Mouse (Mus musculus) hematopoietic stem cell, adult 5-6 weeks (primary cell): ENCODE data around the gene Madd. TPM values are rescaled to one million over a fixed set of nuclear protein-coding genes. Genes with fewer than 3 reads are reported as not detected.

ENCODE experiments used
- ATAC-seq, 2 experiments: fragments of 125-278 bp in 1 of 2; replicated peaks in 1 of 2; 2 replicates each; pipeline ENCODE4 v1.8.0; 2016 to 2017; ENCODE audit warnings: inconsistent platforms in 2 of 2, mild to moderate bottlenecking in 2 of 2, moderate number of reproducible peaks in 2 of 2, low read depth in 1 of 2, moderate TSS enrichment in 1 of 2; ENCODE audit not compliant: low FRiP score in 2 of 2, poor library complexity in 2 of 2, severe bottlenecking in 2 of 2, insufficient read depth in 1 of 2, low TSS enrichment in 1 of 2
- total RNA-seq: library from RNA; stranded (forward); fragments of 172-1452, 232-1000 nt; gene quantifications from 2 replicates; pipeline ENCODE4 v1.2.3, GENCODE M21; 2017

Madd gene
- total RNA-seq = 41.4 and 56.5 TPM in 2 replicates

DNA sequence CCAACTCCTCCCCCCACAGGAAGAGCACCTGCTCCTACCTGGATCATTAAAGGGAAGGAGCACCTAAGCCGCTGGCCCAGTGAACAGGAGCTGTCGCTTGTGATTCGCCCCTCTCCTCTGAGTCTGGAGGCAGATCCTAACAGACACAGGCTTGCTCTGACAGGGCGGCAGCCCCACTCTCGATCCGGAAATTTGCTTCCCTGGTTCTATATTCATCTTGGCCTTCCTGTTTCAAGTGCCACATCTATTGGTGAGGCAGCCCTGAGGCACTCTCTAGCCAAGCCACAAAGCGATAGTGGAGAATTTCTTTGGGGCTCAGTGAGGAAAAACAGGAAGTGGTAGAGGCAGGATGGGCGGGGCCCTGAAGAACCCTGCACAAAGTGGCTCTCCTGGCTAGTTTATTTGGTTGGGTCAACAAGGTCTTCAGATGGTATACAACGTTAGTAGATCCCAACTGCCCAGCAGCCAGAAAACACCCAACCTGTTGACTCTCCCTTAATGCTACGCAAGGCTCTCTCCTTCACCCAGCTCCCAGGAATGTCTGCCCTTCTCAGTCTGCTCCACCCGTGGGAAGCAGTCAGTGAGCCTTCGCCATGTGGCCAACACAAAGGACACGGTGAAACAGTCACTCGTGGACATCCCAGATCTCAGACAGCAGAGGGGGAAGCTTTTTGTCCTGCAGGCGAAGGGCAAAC, at the start of gene Madd:
Gene Madd (minus strand): TSS at position 127 of the 695 bp plus-strand sequence.
- peak; percentile 73 to 74 for ATAC-seq

DNA sequence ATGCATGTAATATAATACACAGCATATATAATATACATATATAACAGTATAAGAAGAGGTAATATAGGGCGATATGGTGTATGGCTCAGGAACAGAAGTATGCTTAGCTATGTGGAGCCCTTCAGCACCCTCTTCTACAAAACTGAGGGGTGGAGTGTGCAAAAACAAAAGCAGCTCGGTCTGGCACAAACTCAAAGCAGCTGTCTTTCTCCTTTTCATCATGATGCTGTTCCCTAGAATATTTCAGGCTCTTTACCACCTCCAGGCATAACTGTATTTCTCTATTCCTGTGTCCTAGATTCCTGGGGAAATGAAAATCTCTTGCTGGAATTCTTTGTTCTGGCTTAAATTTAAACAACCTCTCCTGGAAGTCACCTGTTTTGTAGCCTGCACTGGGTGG, 46.1 kb upstream of the Madd start:
- no peak for ATAC-seq

DNA sequence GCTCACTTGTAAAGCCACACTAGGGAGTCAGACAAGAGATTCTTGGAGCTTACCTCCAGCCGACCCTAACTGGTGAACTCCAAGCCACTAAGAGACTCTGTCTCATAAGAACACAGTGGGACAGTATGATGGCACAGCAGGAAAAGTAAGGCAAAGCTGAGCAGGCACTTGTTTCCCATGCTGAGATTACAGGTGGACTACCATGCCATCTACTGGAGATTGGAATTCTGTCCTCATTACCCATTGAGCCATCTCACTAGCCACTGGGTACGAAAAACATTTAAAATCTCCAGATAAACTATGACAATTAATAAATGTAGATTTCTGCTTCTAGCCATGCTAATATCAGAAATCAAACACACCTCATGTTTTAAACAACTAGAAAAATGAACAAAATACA, 40.0 kb upstream of the Madd start:
- ATAC-seq = no peak

DNA sequence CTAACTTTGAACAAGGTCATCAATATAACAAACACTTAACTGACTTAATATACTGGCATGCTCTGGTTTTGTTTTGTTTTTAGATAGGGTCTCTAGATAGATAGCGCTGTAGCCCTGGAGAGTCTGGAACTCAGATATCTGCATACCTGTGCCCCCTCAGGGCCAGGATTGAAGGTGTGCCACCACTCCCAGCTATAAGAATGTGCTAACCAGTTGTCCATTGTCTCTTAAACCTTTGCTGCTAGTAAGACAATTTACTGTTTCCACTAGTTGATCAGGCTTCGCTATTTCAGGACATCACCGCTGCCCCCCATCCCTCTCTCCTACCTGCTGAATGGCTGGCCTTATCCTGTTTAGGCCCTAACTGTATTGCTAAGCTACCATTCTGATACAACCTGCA, 36.9 kb upstream of the Madd start:
- ATAC-seq = no peak

DNA sequence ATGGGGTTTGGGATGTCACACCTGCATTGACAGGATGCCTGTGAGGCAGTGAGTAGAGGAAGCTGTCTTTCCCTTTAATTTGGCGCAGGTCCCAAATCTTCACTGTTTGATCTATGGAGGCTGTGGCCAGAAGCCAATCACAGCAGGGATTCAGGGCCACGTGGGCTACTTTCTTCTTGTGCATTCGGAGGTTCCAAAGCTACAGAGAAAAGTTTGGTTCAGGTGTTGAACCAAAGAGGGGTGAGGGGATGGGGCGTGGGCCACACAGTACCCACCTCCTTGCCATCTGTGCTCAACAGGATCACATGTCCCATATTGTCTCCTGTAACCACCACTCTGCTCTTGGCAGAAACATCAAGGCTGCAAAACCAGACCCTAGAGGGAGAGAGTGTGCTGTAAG, 33.4 kb upstream of the Madd start:
- ATAC-seq = no peak

DNA sequence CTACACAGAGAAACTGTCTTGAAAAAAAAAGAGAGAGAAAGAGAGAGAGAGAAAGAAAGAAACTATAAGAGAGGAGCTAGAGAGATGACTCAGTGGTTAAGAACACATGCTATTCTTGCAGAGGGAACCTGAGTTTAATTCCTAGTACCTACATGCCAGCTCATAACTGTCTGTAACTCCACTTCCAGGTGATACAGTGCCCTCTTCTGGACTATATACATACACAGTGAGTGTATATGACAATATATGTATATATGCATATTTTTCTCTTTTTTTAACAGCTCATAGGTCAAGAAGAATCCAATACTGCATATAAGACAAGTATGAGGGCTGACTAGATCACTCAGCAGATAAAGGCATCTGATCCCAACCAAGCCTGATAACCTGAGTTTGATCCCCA, 29.7 kb upstream of the Madd start:
- ATAC-seq = no peak

DNA sequence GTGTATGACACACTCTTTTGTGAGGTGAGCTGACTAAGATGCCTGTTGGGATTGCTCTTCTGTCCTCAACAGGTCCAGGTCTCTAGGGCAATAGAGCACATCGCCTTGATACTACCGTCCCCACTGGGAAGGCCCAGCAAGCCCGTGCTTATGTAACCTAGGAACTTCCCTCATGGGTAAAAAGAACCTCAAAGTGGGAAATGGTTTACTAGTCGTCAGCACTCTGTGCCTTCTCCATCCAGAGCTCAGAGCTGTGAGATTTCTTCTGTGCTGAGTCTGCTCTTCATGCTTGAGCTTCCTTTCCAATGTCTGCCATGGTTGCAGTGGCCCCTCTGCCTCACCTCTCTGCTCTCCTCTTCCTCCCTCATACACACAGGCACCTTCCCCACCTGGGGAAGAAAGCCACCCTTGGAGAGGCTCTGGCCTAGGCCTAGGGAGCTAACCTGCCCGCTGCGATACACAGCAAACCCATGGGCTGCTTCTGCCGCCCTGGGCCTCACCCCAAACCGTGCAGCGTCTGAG, 22.7 kb upstream of the Madd start:
- ATAC-seq = no peak

DNA sequence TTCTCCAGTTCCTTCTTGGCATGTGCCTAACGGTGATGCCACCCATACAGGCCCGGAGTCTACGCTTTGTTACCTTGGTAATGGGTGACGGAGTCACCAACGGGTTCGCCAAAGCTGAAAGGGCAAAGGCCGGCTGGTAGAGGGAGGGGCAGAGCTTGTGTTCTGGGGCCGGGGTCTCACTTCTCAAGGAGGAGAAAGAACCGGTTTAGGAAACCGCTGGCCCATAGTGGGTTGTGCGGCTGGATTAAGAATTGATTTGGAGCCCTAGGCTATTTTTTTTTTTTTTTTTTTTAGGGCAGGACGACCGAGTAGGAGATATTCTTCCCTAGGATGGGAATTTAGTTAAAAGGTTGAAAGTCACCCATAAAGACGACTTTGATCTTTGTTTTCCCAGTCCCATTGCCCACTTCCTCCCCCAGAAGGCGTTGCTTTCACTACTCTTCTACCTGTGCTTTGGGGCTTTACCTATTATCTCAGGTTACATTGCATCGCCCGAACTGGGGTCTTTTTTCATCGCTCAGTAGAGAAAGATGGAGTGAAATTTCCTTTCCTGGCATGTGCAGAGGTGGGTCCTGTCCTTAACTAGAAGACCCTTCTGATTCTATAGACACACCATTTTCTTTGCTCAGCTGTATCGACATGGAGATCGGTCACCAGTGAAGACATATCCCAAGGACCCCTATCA, 19.5 kb upstream of the Madd start:
- no peak for ATAC-seq

DNA sequence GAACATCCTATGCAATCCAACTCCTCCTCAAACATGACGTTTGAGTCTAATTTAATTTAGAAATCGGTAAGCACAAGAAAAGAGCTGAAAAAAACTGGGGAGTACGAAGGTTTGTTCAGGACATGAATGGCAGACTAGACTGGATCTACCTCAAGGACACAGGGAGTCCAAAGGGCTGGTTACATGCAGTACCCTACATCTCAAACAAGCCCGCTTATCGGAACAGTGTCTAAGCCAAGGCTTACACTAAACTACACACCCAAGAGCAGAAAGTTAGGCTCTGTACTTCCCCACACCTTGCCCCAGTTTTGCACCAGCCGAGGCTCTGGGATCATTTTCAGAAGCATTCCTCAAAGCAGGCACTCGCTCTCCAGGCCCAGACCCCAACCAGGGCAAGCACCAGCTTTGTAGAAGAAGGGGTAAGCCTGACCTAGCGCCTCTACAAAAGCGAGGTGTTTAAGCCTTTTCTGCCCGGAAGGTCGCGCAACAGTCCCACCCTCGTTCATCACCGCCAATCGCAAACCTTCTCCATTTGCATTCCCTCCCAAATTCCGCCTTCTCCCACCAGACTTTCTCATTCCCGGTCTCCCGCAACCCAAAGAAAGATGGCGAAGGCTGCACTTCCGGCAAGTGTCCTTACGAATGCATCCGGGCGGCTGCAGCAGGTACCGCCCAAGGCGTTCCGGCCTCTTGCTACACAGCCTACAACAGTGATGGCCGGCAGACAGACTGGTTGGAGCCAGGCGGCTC, 18.8 kb upstream of the Madd start, which contains the start of the genes Nr1h3 and Acp2:
Gene Nr1h3 (minus strand): TSS at position 613 of the 750 bp plus-strand sequence.
Gene Acp2 (plus strand): TSS at position 664 of the 750 bp plus-strand sequence.
- ATAC-seq = peak; percentile 94 to 95

DNA sequence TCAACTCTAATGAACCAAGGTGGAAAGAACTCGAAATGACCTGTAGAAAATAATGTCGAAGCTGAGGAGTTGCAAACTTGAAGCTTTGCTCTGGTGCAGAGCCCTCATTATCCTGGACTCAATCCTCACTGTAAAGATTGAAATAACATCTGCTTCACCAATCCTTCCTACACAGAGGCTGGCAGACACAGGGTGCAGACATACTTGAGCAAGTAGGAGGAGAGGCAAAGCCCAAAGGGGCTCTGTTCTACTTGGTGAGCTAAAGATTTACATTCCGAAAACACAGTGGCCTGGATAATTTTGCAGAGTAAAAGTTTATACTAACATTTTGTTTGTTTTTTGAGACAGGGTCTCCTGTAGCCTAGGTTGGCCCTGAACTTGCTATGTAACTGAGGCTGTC, 15.3 kb upstream of the Madd start:
- ATAC-seq = no peak

DNA sequence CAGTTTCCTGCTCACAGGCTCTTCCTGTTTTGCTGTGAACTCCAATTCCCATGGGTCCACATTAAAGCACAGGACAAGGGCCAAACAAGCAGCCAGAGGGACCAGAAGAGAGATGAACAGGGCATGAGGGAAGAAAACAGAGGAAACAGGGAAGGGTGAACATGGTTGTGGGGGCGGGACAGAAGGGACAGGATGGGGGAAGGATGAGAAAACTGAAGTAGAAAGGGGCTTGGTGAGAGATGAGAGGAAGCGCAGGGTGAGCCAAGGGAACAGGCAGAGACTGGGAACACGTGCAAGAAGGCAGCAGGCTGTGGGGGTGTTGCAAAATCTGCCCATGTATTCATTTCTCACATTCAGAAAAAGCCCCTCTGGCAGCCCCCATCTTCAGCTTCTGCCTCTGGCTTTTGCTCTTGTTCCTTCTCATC, 13.0 kb upstream of the Madd start:
- ATAC-seq = no peak

DNA sequence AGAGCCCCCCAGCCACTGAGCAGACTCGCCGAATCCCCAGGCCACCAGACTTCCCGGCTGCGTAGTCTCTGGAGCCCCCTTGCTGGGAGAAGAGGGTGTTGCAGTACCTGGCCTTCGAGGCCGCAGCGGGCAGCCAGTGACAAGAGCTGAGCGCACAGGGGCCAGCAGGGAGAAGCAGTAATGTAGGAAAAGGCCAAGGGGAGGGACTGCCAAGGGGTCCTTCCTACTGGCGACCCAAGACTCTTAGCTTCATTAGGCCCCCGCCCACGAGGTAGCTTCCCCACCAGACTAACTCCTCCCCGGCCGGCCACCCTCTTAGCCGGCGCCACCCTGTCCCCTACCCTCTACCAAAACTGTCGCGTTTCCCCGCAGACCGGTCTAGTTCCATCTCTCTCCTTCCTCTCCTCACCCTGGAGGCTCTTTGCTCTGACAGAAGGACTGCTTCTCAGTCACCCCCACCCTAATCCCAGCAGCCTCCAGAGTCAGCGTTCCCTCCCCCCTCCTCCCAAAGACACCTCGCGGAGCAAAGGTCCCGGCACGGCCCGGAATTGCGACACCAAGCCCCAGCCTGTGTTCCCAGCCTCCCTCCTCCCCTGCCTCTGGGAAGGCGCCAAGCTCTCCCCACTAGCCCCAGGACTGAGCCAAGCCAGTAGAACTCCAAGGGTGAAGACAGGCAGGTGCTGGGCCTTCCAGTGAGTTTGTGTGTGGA, 11.1 kb upstream of the Madd start:
- peak; percentile 94 to 95 for ATAC-seq

DNA sequence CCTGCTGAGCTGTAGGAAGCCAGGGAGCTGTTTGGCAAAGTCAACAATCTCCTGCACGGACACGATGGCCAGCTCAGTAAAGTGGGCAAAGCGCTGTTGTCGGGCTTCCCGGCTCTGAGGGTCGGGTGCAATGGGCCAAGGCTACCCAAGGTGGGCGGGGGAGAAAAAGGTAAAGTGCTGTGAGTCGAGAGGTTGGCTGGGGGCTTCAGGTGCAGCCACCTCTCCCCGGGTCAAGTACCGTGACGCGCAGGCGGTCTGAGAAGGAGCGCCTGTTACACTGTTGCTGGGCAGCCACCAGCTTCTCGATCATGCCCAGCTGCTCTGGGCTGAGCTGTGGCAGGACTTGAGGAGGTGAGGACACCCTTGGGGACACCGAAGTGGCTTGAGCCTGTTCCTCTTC, 6.9 kb upstream of the Madd start:
- ATAC-seq = no peak

DNA sequence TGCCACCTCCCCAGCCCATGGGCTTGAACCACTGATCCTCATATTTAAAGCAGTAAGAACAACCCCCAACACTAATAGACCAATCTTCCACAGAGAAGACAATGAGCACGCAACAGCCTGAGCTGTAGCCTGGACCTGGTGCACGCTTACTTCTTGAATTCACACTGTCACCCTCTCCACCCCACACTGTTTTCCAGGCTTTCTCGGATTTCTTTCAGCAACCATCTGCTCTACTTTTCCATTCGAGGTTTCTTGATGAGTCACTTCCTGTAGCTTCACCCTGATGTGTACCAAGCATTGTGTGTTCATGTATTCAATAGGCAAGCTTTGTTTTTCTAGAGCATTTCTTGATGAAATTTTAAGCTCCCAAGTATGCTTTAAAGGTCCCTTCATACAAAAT, 3.8 kb upstream of the Madd start:
- no peak for ATAC-seq

DNA sequence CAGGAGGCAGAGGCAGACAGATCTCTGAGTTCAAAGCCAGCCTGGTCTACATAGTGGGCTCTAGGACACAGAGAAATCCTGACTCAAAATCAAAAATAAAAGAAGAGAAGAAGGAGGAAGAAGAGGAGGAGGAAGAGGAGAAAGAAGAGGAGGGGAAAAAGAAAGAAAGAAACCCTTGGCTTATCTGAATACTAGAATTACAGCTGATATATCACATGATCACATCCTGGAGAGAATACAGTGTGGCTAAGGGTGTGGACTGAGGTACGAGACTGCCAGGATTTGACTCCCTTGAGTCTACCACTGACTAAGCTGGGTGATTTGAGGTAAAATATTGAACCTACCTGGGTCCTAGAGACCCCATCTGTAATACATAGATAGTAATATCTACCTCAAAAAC, 2.6 kb upstream of the Madd start:
- no peak for ATAC-seq

DNA sequence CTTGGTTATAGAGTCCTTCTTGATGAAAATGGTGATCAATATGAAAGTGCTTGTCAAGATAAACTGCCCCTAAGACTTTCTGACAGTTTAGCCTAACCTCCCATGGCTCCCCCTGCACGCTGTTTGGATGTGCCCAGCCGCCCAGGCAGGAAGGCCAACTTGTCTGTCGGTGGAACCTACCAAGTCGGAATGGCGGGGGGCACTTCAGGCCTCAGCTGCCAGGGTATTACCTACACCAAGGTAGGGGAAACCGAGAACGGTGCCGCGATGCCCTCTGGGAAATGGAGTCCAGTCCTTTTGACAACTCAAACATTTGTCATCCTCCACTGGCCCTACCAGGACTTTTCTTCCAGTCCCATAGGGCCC, 506 bp downstream of the Madd start:
- ATAC-seq = peak; percentile 87 to 90

DNA sequence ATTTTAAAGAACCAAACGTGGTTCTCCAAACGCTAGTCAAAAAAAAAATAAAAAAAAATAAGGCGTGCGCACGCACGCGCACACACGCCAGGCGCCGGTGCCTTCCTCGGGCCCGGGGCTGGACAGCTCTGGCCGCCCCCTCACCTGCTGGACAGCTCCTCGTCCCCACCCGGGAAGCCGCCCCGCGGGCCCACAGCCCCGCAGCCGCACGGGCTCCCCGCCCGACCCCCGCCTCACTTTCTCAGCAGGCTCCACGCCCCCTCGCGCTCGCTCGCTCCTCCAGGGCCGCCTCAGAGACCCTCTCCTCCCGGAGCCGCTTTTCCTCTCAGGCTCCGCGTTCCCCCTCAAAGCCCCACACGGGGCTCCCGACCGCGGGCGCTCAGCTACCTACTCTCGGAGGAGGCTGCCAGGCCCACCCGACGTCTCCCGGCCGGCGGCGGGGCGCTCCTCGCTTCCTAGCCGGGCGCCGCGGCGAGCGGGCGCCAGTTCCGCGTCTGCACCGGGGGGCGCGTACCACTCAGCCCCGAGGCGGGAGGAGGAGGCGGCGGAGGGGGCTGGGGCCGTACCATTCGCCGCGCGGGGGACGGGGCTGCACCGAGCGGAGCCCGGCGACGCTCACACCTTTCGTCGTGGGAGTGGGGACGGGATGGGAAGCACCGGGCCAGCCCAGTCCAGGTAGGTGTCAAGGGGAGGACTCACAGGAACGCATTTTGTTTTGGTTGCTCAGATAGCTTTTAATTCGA, 1.1 kb downstream of the Madd start:
- ATAC-seq = peak; percentile 24 to 59; a peak in 3 of 4 replicates
